Mouse (Mus musculus): ENCODE data around the gene Lmo2.

- no peak for TF ChIP-seq GATA1 (IDR thresholded peaks at IDR 0.05; ENCODE audit: low read length)
- TF ChIP-seq TAL1 (IDR thresholded peaks at IDR 0.05; ENCODE audit: low read length): no peak
Measured at GRCm38 (mm10) chr2:104001076-104001475, 43.3 kb downstream of the Lmo2 start.

Data from erythroblast, embryonic 14.5 days (primary cell).